Mouse (Mus musculus) liver, adult 2 months (tissue): ENCODE measurements at regions not wholly inside any gene's neighbourhood (a gene's known extent, or its start where the extent isn't known, plus 50 kb on each side); places are given as distances from the start of the nearest gene placed in this dataset.

Experiments
- DNase-seq: peaks from one replicate; pipeline ENCODE4 v3.0.0-alpha.2; 2011; ENCODE audit warnings: low read depth, low spot score; ENCODE audit errors: extremely low read depth
- H3K27ac ChIP-seq: fragments of 200-500 bp; replicated peaks from 2 replicates; pipeline ENCODE4 v1.5.1; 2012; ENCODE audit warnings: low read depth, mild to moderate bottlenecking, control low read depth, inconsistent platforms, low read length; ENCODE audit not compliant: insufficient read depth
- H3K27me3 ChIP-seq: fragments of 200-500 bp; 2 replicates; pipeline ENCODE4 v1.6.1; 2012; ENCODE audit warnings: mild to moderate bottlenecking, moderate library complexity, low read length, inconsistent platforms; ENCODE audit not compliant: control insufficient read depth, insufficient read depth
- H3K36me3 ChIP-seq: fragments of 200-500 bp; 2 replicates; pipeline ENCODE4 v1.6.1; 2012; ENCODE audit warnings: low read length, inconsistent platforms; ENCODE audit not compliant: control insufficient read depth, insufficient read depth
- H3K4me1 ChIP-seq: fragments of 200-500 bp; 2 replicates; pipeline ENCODE4 v1.6.1; 2011; ENCODE audit warnings: low read length; ENCODE audit not compliant: control insufficient read depth, insufficient read depth
- H3K4me3 ChIP-seq: fragments of 200-500 bp; 2 replicates; pipeline ENCODE4 v1.5.1; 2011; ENCODE audit warnings: low read depth, mild to moderate bottlenecking, control low read depth, low read length, moderate library complexity; ENCODE audit not compliant: insufficient read depth
- H3K79me2 ChIP-seq: fragments of 200-500 bp; 2 replicates; pipeline ENCODE4 v1.6.1; 2012; ENCODE audit warnings: inconsistent platforms, mild to moderate bottlenecking, low read length, moderate library complexity; ENCODE audit not compliant: control insufficient read depth, insufficient read depth
- H3K9ac ChIP-seq: fragments of 200-500 bp; 2 replicates; pipeline ENCODE4 v1.6.1; 2012; ENCODE audit warnings: low read depth, mild to moderate bottlenecking, control low read depth, inconsistent platforms, low read length
- CTCF ChIP-seq: fragments of 200-500 bp; IDR thresholded peaks from 2 replicates; pipeline ENCODE4 v1.5.1; 2011; ENCODE audit warnings: low read depth, low read length, control low read depth
- POLR2A ChIP-seq: fragments of 200-500 bp; IDR thresholded peaks from 2 replicates; pipeline ENCODE4 v1.6.1; 2011; ENCODE audit warnings: low read length, control low read depth; ENCODE audit not compliant: insufficient read depth; ENCODE audit errors: extremely low read depth
- WGBS: fragments of 180-500 bp; shearing (Covaris S2); methylation state at CpG from one replicate; pipeline ENCODE4 v1.1.7; 2018; 5-methylcytosine and 5-hydroxymethylcytosine counted together

- Histone ChIP-seq H3K4me1 (no peaks in the 10 kb centered on the region), H3K27me3 (no peaks in the 10 kb centered on the region; the same call in 1 of the 2 replicates), H3K4me3 (no peak overlapping the region), H3K9ac (no peak overlapping the region), H3K79me2 (no peaks in the 10 kb centered on the region), H3K27ac (no peak overlapping the region), H3K36me3 (no peaks in the 10 kb centered on the region)
- no peak for DNase-seq
- WGBS = 81% methylated on average over 4 of the region's 4 CpGs
- no peak for TF ChIP-seq POLR2A
- TF ChIP-seq CTCF = no peak
Measured at GRCm38 (mm10) chr1:81581208-81581607, 504.5 kb downstream of the Nyap2 start.

DNA sequence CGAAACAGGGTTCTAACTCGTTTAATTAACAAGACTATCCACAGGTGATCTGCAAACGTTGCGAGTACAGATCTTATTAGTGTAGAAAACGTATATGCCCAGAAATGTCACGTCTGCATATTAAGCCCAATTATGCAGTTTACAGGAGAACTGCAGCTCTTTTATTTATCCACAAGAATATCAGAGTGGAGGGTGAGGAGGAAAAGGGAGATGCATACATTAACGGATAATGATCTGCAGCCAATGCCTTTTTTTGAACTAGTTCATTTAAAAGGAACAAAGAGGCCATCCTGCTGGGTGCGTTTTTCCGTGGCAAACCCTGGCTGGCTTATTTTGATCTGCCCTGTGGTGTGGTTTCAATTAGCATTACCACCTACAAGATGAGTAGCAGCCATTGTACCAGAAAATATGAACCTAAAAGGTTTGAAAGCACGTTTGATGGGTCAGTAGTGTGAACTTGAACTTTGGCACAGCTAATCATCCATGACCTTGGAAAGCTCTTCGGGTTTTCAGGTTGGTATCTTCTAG is 511.1 kb downstream of the Nyap2 start:
- no peak for DNase-seq
- no peak overlapping the region for H3K4me3 ChIP-seq
- TF ChIP-seq POLR2A (no peak), CTCF (no peak)

GRCm38 (mm10) chr1:81591623-81592022 is 514.9 kb downstream of the Nyap2 start:
- 85% methylated on average over 5 of the region's 5 CpGs for WGBS
- no peak overlapping the region for H3K9ac ChIP-seq
- peak; percentile 5 for DNase-seq

More for the DNA sequence above, 511.1 kb downstream of the Nyap2 start:
- no peaks in the 10 kb centered on the region for H3K27me3 ChIP-seq
- no peaks in the 10 kb centered on the region for H3K79me2 ChIP-seq
- WGBS = 72% methylated on average over 11 of the region's 11 CpGs
- H3K9ac ChIP-seq = no peak overlapping the region
- H3K4me1 ChIP-seq = no peaks in the 10 kb centered on the region
- no peaks in the 10 kb centered on the region for H3K36me3 ChIP-seq
- no peak overlapping the region for H3K27ac ChIP-seq

GRCm38 (mm10) chr1:81593280-81594182 is 516.8 kb downstream of the Nyap2 start:
- no peak overlapping the region for H3K4me3 ChIP-seq
- 15% methylated on average over 19 of the region's 19 CpGs for WGBS

More at GRCm38 (mm10) chr1:81591623-81592022, 514.9 kb downstream of the Nyap2 start:
- TF ChIP-seq CTCF (no peak; the same call in 1 of the 2 replicates), POLR2A (no peak)
- Histone ChIP-seq H3K27me3 (no peaks in the 10 kb centered on the region; the same call in 1 of the 2 replicates), H3K79me2 (no peaks in the 10 kb centered on the region), H3K27ac (no peak overlapping the region), H3K4me3 (no peak overlapping the region), H3K36me3 (no peaks in the 10 kb centered on the region), H3K4me1 (no peaks in the 10 kb centered on the region)

GRCm38 (mm10) chr1:81594183-81594515 is 517.4 kb downstream of the Nyap2 start:
- WGBS = 17% methylated on average over 5 of the region's 5 CpGs
- TF ChIP-seq POLR2A = no peak
- TF ChIP-seq CTCF = no peak

More at GRCm38 (mm10) chr1:81593280-81594182, 516.8 kb downstream of the Nyap2 start:
- no peak overlapping the region for H3K9ac ChIP-seq
- H3K27me3 ChIP-seq = no peaks in the 10 kb centered on the region; the same call in 1 of the 2 replicates
- H3K36me3 ChIP-seq = no peaks in the 10 kb centered on the region
- H3K4me1 ChIP-seq = no peaks in the 10 kb centered on the region
- DNase-seq = no peak
- no peak for TF ChIP-seq POLR2A
- no peak for TF ChIP-seq CTCF
- H3K79me2 ChIP-seq = no peaks in the 10 kb centered on the region
- H3K27ac ChIP-seq = no peak overlapping the region

GRCm38 (mm10) chr1:81594606-81595005 is 517.9 kb downstream of the Nyap2 start:
- no peak for DNase-seq
- TF ChIP-seq CTCF (no peak), POLR2A (no peak)
- H3K27ac ChIP-seq = no peak overlapping the region
- WGBS = 49% methylated on average over 3 of the region's 3 CpGs
- H3K9ac ChIP-seq = no peak overlapping the region
- no peak overlapping the region for H3K4me3 ChIP-seq
- H3K27me3 ChIP-seq = no peaks in the 10 kb centered on the region; the same call in 1 of the 2 replicates
- no peaks in the 10 kb centered on the region for H3K4me1 ChIP-seq
- no peaks in the 10 kb centered on the region for H3K79me2 ChIP-seq
- no peaks in the 10 kb centered on the region for H3K36me3 ChIP-seq

More at GRCm38 (mm10) chr1:81594183-81594515, 517.4 kb downstream of the Nyap2 start:
- H3K36me3 ChIP-seq = no peaks in the 10 kb centered on the region
- no peak overlapping the region for H3K27ac ChIP-seq
- no peak overlapping the region for H3K4me3 ChIP-seq
- H3K9ac ChIP-seq = no peak overlapping the region
- no peaks in the 10 kb centered on the region for H3K4me1 ChIP-seq
- no peaks in the 10 kb centered on the region; the same call in 1 of the 2 replicates for H3K27me3 ChIP-seq
- H3K79me2 ChIP-seq = no peaks in the 10 kb centered on the region
- DNase-seq = no peak
